Mouse (Mus musculus) E14TG2a.4 (cell line): ENCODE measurements around the gene Gpx4.

Experiments
- CTCF ChIP-seq: conservative IDR thresholded peaks from 2 replicates; pipeline ENCODE4 v1.5.1; 2014; ENCODE audit warnings: low read length
- NANOG ChIP-seq: IDR thresholded peaks from 2 replicates; pipeline ENCODE4 v1.6.1; 2014; ENCODE audit warnings: borderline replicate concordance, low read length, mixed read lengths

DNA sequence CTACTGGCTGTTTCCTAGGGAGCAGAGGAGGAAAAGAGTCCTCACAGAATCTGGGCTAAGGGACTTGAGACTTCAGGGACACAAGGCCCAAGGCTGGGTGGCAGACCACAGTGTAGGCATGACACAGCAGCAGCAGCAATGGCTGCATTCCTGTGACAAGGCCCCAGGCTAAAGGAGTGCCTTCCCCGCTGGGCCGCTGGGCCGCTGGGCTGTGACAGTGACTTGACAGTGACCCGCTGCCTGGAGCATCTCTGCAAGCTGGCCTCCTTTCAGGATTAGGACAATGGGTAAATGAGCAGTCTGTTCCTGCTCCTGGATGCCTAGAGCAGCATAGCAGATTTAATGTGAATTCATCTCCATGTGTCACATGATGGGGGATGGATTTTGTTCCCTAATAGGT, 2.9 kb upstream of the Gpx4 start:
- TF ChIP-seq CTCF, result no peak
- no peak for TF ChIP-seq NANOG
